Comparison of ENCODE assay signal across 13 mouse cellular contexts in the genomic region with DNA sequence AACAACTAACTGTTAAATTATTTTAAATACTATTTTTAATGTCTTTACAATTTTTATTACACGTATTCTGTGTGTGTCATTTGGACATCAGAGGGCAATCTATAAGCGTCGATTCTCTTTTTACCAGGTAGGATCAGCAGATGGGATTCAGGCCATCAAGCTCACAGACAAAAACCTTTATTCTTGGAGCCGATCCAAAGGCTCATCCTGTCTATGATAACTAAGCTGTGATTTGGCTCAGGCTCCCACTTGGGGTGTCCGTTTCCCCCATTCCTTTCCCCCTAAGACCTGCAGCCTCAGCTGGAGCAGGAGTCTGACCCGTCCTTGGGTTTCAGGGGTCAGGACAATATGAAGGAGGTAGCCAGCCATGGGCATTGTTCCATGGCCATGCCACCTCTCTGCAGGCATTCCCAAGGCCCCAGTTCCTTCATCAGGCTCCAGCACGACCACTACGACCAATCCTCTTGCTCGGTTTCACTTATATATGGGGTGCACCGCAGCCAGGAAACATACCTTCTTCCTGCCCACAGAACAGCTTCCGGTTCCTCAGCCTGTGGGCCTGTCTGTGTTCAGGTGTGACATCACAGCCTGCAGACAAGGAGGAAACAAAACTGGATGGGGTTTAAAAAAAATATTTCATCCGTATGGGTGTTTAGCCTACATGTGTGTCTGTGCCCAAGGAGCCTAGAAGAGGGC. TPM values are rescaled to one million over a fixed set of nuclear protein-coding genes. Genes with fewer than 3 reads are reported as not detected.
DNase-seq lines count a peak whose midpoint lies in the region; ATAC-seq and TF ChIP-seq lines count a peak whose summit lies in the region.
"Had no signal": no experiment of that assay in that cellular context is flagged by ENCODE, and none has a peak within 500 bp of the region (broad histone marks: within the 10 kb centered on the region; RNA-seq: fewer than 3 reads in every experiment).

No protein-coding gene starts in this region.

- H3K9me3 ChIP-seq in hindbrain, embryonic 14.5 days (ENCODE audit: control insufficient read depth, low read length) = no peaks in the 10 kb centered on the region
- H3K9me3 ChIP-seq in hindbrain, postnatal 0 days (ENCODE audit: low read length) = no peaks in the 10 kb centered on the region
- H3K9me3 ChIP-seq: limb, embryonic 15.5 days; neural tube, embryonic 13.5 days had no signal

- no peaks in the 10 kb centered on the region for H3K27me3 ChIP-seq in hindbrain, embryonic 14.5 days (ENCODE audit: control insufficient read depth, insufficient read depth, low read length)
- H3K27me3 ChIP-seq in hindbrain, postnatal 0 days (ENCODE audit: insufficient read depth, low read length) = no peaks in the 10 kb centered on the region
- no peaks in the 10 kb centered on the region for H3K27me3 ChIP-seq in splenic B cell, adult 2 months (ENCODE audit: control insufficient read depth, insufficient read depth, low read length, poor library complexity, severe bottlenecking)
- H3K27me3 ChIP-seq: limb, embryonic 15.5 days; neural tube, embryonic 13.5 days had no signal

- 88% methylated on average over 12 of the region's 12 CpGs for WGBS in hindbrain, embryonic 14.5 days
- WGBS in hindbrain, postnatal 0 days = 82% methylated on average over 12 of the region's 12 CpGs
- 40% methylated on average over 12 of the region's 12 CpGs for WGBS in macrophage (ENCODE audit: missing documents)

- DNase-seq in hindbrain, embryonic 14.5 days (ENCODE audit: low spot score) = no peak
- no peak for DNase-seq in hindbrain, postnatal 0 days (ENCODE audit: low spot score)
- peak; percentile 69 to 72 for DNase-seq in CD8-positive naive resting alpha-beta T cell, adult 2 months (ENCODE audit: low read depth in 2 of 2, low spot score in 2 of 2)
- DNase-seq in splenic B cell, adult 2 months (ENCODE audit: low read depth, low spot score) = peak; percentile 92
- DNase-seq in frontal cortex, postnatal 10 days (ENCODE audit: low spot score in 2 of 2) = no peak
- DNase-seq in kidney, adult 11 months = no peak
- DNase-seq in frontal cortex, postnatal 25 days (ENCODE audit: low spot score in 2 of 2) = no peak
- DNase-seq: kidney, adult 2 months; right cerebral cortex, adult 18-20 months had no signal

- H3K36me3 ChIP-seq in hindbrain, embryonic 14.5 days (replicated peaks; ENCODE audit: control insufficient read depth, insufficient read depth) = peaks cover 8% of the 10 kb centered on the region
- H3K36me3 ChIP-seq in hindbrain, postnatal 0 days (ENCODE audit: insufficient read depth, low read length) = no peaks in the 10 kb centered on the region
- peaks cover 11% of the 10 kb centered on the region for H3K36me3 ChIP-seq in macrophage (ENCODE audit: inconsistent target)
- H3K36me3 ChIP-seq in splenic B cell, adult 2 months (ENCODE audit: control insufficient read depth, insufficient read depth, low read length, poor library complexity, severe bottlenecking) = no peaks in the 10 kb centered on the region

- no peak for TF ChIP-seq CTCF in hindbrain, postnatal 0 days (IDR thresholded peaks at IDR 0.05; ENCODE audit: low read depth)

- peaks cover 18% of the 10 kb centered on the region; the same call in 1 of the 2 replicates for H3K79me2 ChIP-seq in macrophage (ENCODE audit: inconsistent target)

- H3K4me1 ChIP-seq in hindbrain, embryonic 14.5 days (replicated peaks; ENCODE audit: control insufficient read depth, insufficient read depth, low read length) = peaks cover 10% of the 10 kb centered on the region
- H3K4me1 ChIP-seq in hindbrain, postnatal 0 days (ENCODE audit: insufficient read depth, low read length) = peaks cover 7% of the 10 kb centered on the region; the same call in 1 of the 2 replicates

- no peak overlapping the region for H3K4me3 ChIP-seq in hindbrain, embryonic 14.5 days (replicated peaks; ENCODE audit: low read length)
- H3K4me3 ChIP-seq in hindbrain, postnatal 0 days (ENCODE audit: low read length) = no peak overlapping the region
- H3K4me3 ChIP-seq in macrophage (ENCODE audit: inconsistent target) = no peak overlapping the region
- H3K4me3 ChIP-seq: limb, embryonic 15.5 days; neural tube, embryonic 13.5 days had no signal

- no peak overlapping the region for H3K4me2 ChIP-seq in hindbrain, embryonic 14.5 days (replicated peaks)
- no peak overlapping the region for H3K4me2 ChIP-seq in hindbrain, postnatal 0 days (ENCODE audit: low read depth, low read length)
- H3K4me2 ChIP-seq: limb, embryonic 15.5 days; neural tube, embryonic 13.5 days had no signal

- 0 out of 2 replicates have a peak overlapping the region, but pooled peaks have one; percentile 8 for H3K9ac ChIP-seq in hindbrain, embryonic 14.5 days
- H3K9ac ChIP-seq in hindbrain, postnatal 0 days (replicated peaks; ENCODE audit: low read length) = no peak overlapping the region
- H3K9ac ChIP-seq: limb, embryonic 15.5 days; neural tube, embryonic 13.5 days had no signal

- ATAC-seq in hindbrain, embryonic 14.5 days (ENCODE audit: low FRiP score) = no peak
- ATAC-seq in hindbrain, postnatal 0 days = no peak

- H3K27ac ChIP-seq in hindbrain, embryonic 14.5 days = no peak overlapping the region
- no peak overlapping the region for H3K27ac ChIP-seq in hindbrain, postnatal 0 days
- peak overlapping the region; percentile 9; the same call in 1 of the 2 replicates for H3K27ac ChIP-seq in macrophage
- H3K27ac ChIP-seq: neural tube, embryonic 13.5 days had no signal

RNA-seq across cellular contexts. Expression of gene Pld3, which starts 8.2 kb away (rescaled TPM):
- 156 and 193 TPM in 2 replicates for polyA plus RNA-seq in hindbrain, embryonic 14.5 days (2014; fragmentation: Nextera tagmentation; extraction: Ambion mirVana)
- 307 and 308 TPM in 2 replicates for total RNA-seq in hindbrain, postnatal 0 days (2014; rRNA removed)
- polyA plus RNA-seq in hindbrain, postnatal 0 days (2015; fragmentation: Nextera tagmentation; extraction: Ambion mirVana) = 268 and 287 TPM in 2 replicates
- total RNA-seq in macrophage (2018; cell fraction: chromatin; rRNA removed) = 100 to 1,000 TPM in 8 of 26 experiments, 10 to 100 TPM in 18; 28.2 to 280 (median 84.8) TPM
- 1,000 to 10,000 TPM in 13 of 26 experiments, 100 to 1,000 TPM in 13; 457 to 1,682 (median 872) TPM for total RNA-seq in macrophage (2018; cell fraction: cytosol; rRNA removed)
- 1,000 to 10,000 TPM in 7 of 26 experiments, 100 to 1,000 TPM in 19; 221 to 1,721 (median 759) TPM for total RNA-seq in macrophage (2018; cell fraction: nucleus; rRNA removed)
- 1,098 to 2,092 TPM (median 1,493 TPM) in 3 replicates for polyA plus RNA-seq in macrophage (2018)

RNA-seq across cellular contexts. Expression of gene 2310022A10Rik, which starts 8.2 kb away (rescaled TPM):
- 25.1 and 26.4 TPM in 2 replicates for polyA plus RNA-seq in hindbrain, embryonic 14.5 days (2014; fragmentation: Nextera tagmentation; extraction: Ambion mirVana)
- 8.1 and 8.2 TPM in 2 replicates for total RNA-seq in hindbrain, postnatal 0 days (2014; rRNA removed)
- polyA plus RNA-seq in hindbrain, postnatal 0 days (2015; fragmentation: Nextera tagmentation; extraction: Ambion mirVana) = 25.7 and 26.1 TPM in 2 replicates
- total RNA-seq in macrophage (2018; cell fraction: chromatin; rRNA removed) = 100 to 1,000 TPM in 2 of 26 experiments, 10 to 100 TPM in 24; 26.0 to 115 (median 53.9) TPM
- 100 to 1,000 TPM in 1 of 26 experiments, 10 to 100 TPM in 25; 43.9 to 103 (median 66.5) TPM for total RNA-seq in macrophage (2018; cell fraction: cytosol; rRNA removed)
- 100 to 1,000 TPM in 1 of 26 experiments, 10 to 100 TPM in 25; 37.3 to 104 (median 52.1) TPM for total RNA-seq in macrophage (2018; cell fraction: nucleus; rRNA removed)
- polyA plus RNA-seq in macrophage (2018) = 71.9 to 183 TPM (median 75.3 TPM) in 3 replicates

RNA-seq across cellular contexts. Expression of gene Hipk4, which starts 21.8 kb away (rescaled TPM):
- polyA plus RNA-seq in hindbrain, embryonic 14.5 days (2014; fragmentation: Nextera tagmentation; extraction: Ambion mirVana) = 1.2 and 1.5 TPM in 2 replicates
- total RNA-seq in hindbrain, postnatal 0 days (2014; rRNA removed) = 0.73 and 1.8 TPM in 2 replicates
- polyA plus RNA-seq in hindbrain, postnatal 0 days (2015; fragmentation: Nextera tagmentation; extraction: Ambion mirVana) = 1.6 and 1.9 TPM in 2 replicates
- total RNA-seq in macrophage (2018; cell fraction: chromatin; rRNA removed) = under 1 TPM in 14 of 26 experiments, not detected in 12; 0.25 to 0.86 (median 0.51) TPM
- total RNA-seq in macrophage (2018; cell fraction: cytosol; rRNA removed) = not detected
- total RNA-seq in macrophage (2018; cell fraction: nucleus; rRNA removed) = under 1 TPM in 5 of 26 experiments, not detected in 21; 0.17 to 0.41 (median 0.30) TPM
- 0.04 TPM in 1 of 3 replicates, not detected in the others for polyA plus RNA-seq in macrophage (2018)
- total RNA-seq: gastrocnemius, adult 18-20 months had no signal

RNA-seq across cellular contexts. Expression of gene Prx, which starts 45.7 kb away (rescaled TPM):
- polyA plus RNA-seq in hindbrain, embryonic 14.5 days (2014; fragmentation: Nextera tagmentation; extraction: Ambion mirVana) = 0.50 and 0.93 TPM in 2 replicates
- total RNA-seq in hindbrain, postnatal 0 days (2014; rRNA removed) = 1.8 and 2.1 TPM in 2 replicates
- 2.1 and 2.5 TPM in 2 replicates for polyA plus RNA-seq in hindbrain, postnatal 0 days (2015; fragmentation: Nextera tagmentation; extraction: Ambion mirVana)
- total RNA-seq in macrophage (2018; cell fraction: chromatin; rRNA removed) = 1 to 10 TPM in 3 of 26 experiments, under 1 TPM in 18, not detected in 5; 0.20 to 1.3 (median 0.63) TPM
- under 1 TPM; 0.05 to 0.37 (median 0.17) TPM for total RNA-seq in macrophage (2018; cell fraction: cytosol; rRNA removed)
- 1 to 10 TPM in 3 of 26 experiments, under 1 TPM in 21, not detected in 2; 0.15 to 1.1 (median 0.53) TPM for total RNA-seq in macrophage (2018; cell fraction: nucleus; rRNA removed)
- 0.20 to 0.30 TPM (median 0.22 TPM) in 3 replicates for polyA plus RNA-seq in macrophage (2018)

RNA-seq across cellular contexts. Expression of gene Akt2, which starts 46.5 kb away (rescaled TPM):
- 51.1 and 62.7 TPM in 2 replicates for polyA plus RNA-seq in hindbrain, embryonic 14.5 days (2014; fragmentation: Nextera tagmentation; extraction: Ambion mirVana)
- 60.6 and 83.1 TPM in 2 replicates for total RNA-seq in hindbrain, postnatal 0 days (2014; rRNA removed)
- 62.3 and 64.0 TPM in 2 replicates for polyA plus RNA-seq in hindbrain, postnatal 0 days (2015; fragmentation: Nextera tagmentation; extraction: Ambion mirVana)
- total RNA-seq in macrophage (2018; cell fraction: chromatin; rRNA removed) = 100 to 1,000 TPM in 2 of 26 experiments, 10 to 100 TPM in 24; 29.4 to 150 (median 57.0) TPM
- 100 to 1,000 TPM in 2 of 26 experiments, 10 to 100 TPM in 24; 53.4 to 103 (median 69.7) TPM for total RNA-seq in macrophage (2018; cell fraction: cytosol; rRNA removed)
- 100 to 1,000 TPM in 1 of 26 experiments, 10 to 100 TPM in 25; 35.5 to 146 (median 51.3) TPM for total RNA-seq in macrophage (2018; cell fraction: nucleus; rRNA removed)
- 53.1 to 77.4 TPM (median 77.2 TPM) in 3 replicates for polyA plus RNA-seq in macrophage (2018)

Comparison
In these comparisons a context has a peak if more than half of its experiments do, and no peak if none do; other contexts are left out.
1. DNase-seq: peak in CD8-positive naive resting alpha-beta T cell, adult 2 months (2 of 2) and splenic B cell, adult 2 months (single experiment); none in hindbrain, embryonic 14.5 days (single experiment), hindbrain, postnatal 0 days (single experiment), frontal cortex, postnatal 10 days (0 of 2), kidney, adult 11 months (single experiment) and frontal cortex, postnatal 25 days (0 of 2).